Mouse (Mus musculus) neural tube, embryonic 13.5 days (tissue): ENCODE measurements around the gene Cnn1. TPM values are rescaled to one million over a fixed set of nuclear protein-coding genes. Genes with fewer than 3 reads are reported as not detected.

Experiments used
- ATAC-seq: fragments of 200-750 bp; cut with Nextera tagmentation; 2 replicates; pipeline ENCODE4 v1.8.0; 2017; ENCODE audit warnings: low read depth, mild to moderate bottlenecking, moderate TSS enrichment, moderate library complexity
- H3K27ac ChIP-seq: fragments of 300-500 bp; sonication (generic); replicated peaks from 2 replicates; pipeline ENCODE4 v1.5.1; 2015; ENCODE audit warnings: moderate library complexity, mild to moderate bottlenecking, inconsistent platforms
- H3K27me3 ChIP-seq: fragments of 300-500 bp; sonication (generic); 2 replicates; pipeline ENCODE4 v1.6.1; 2015; ENCODE audit warnings: mild to moderate bottlenecking, inconsistent platforms
- H3K36me3 ChIP-seq: fragments of 300-500 bp; sonication (generic); 2 replicates; pipeline ENCODE4 v1.6.1; 2015; ENCODE audit warnings: mild to moderate bottlenecking, inconsistent platforms
- H3K4me1 ChIP-seq: fragments of 300-500 bp; sonication (generic); replicated peaks from 2 replicates; pipeline ENCODE4 v1.6.1; 2015; ENCODE audit warnings: inconsistent platforms
- H3K4me2 ChIP-seq: fragments of 300-500 bp; sonication (generic); 2 replicates; pipeline ENCODE4 v1.6.1; 2015; ENCODE audit warnings: inconsistent platforms, mild to moderate bottlenecking, moderate library complexity
- H3K4me3 ChIP-seq: fragments of 300-500 bp; sonication (generic); 2 replicates; pipeline ENCODE4 v1.5.1; 2015; ENCODE audit warnings: mild to moderate bottlenecking, inconsistent platforms
- H3K9ac ChIP-seq: fragments of 300-500 bp; sonication (generic); 2 replicates; pipeline ENCODE4 v1.6.1; 2015; ENCODE audit warnings: moderate library complexity, mild to moderate bottlenecking, inconsistent platforms
- H3K9me3 ChIP-seq: fragments of 300-500 bp; sonication (generic); 2 replicates; pipeline ENCODE4 v1.6.1; 2016; ENCODE audit warnings: inconsistent platforms
- WGBS: fragments of 180-500 bp; shearing (Covaris S2); methylation state at CpG from one replicate; pipeline ENCODE4 v1.1.7; 2015; 5-methylcytosine and 5-hydroxymethylcytosine counted together
- polyA plus RNA-seq: library from polyadenylated mRNA; unstranded; fragments of >200 nt; fragmentation: Nextera tagmentation; extraction: Ambion mirVana; gene quantifications from 2 replicates; pipeline ENCODE4 v1.2.1, GENCODE M21; 2015

Gene Cnn1
- polyA plus RNA-seq, 1 experiment from 2014 or later = 2.9 TPM

DNA sequence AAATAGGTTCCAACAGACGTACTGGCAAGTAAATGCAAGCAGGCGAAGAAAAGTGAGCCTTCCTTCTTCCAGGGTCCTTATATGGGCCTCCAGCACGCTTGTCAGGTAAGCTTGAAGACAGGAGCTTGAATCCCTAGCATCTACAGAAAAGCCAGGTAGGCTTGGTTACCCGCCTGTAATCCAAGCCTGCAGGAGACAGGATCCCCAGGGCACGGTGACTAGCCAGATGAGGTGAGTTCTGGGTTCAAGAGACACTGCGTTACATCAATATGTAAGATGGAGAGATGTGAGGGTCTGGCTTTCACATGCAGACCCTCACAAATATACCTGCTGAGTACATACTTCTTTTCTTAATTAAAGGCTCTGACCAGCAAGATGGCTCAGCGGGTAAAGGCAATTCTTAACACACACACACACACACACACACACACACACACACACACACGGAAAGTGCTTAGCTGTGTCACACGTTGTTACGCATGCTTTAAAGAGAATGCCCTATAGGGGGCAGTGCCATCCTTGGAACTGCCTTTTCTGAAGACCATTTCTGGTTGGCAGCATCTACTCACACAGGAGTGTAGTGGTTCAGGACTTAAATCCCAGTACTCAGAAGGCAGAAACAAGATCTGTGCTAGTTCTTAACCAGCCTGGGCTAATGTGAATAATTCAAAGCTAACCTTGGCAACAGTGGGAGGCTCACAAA is 18.9 kb downstream of the Cnn1 start:
- no peak overlapping the region for H3K27ac ChIP-seq
- H3K36me3 ChIP-seq = peaks cover 13% of the 10 kb centered on the region
- H3K4me2 ChIP-seq = peak overlapping the region; percentile 85
- peaks cover 16% of the 10 kb centered on the region for H3K27me3 ChIP-seq
- no peak for ATAC-seq
- no peaks in the 10 kb centered on the region for H3K9me3 ChIP-seq
- H3K4me3 ChIP-seq = peak overlapping the region; percentile 75
- WGBS = 47% methylated on average over 10 of the region's 10 CpGs
- peaks cover 19% of the 10 kb centered on the region for H3K4me1 ChIP-seq
- peak overlapping the region; percentile 76 for H3K9ac ChIP-seq

- Histone ChIP-seq H3K4me2 (no peak overlapping the region), H3K9me3 (no peaks in the 10 kb centered on the region), H3K27me3 (peaks cover 17% of the 10 kb centered on the region), H3K4me3 (no peak overlapping the region), H3K4me1 (peaks cover 19% of the 10 kb centered on the region), H3K9ac (no peak overlapping the region), H3K27ac (no peak overlapping the region), H3K36me3 (no peaks in the 10 kb centered on the region)
- no peak for ATAC-seq
- WGBS = 88% methylated on average over 4 of the region's 4 CpGs
Measured at GRCm38 (mm10) chr9:22119543-22119942, 20.5 kb downstream of the Cnn1 start.

DNA sequence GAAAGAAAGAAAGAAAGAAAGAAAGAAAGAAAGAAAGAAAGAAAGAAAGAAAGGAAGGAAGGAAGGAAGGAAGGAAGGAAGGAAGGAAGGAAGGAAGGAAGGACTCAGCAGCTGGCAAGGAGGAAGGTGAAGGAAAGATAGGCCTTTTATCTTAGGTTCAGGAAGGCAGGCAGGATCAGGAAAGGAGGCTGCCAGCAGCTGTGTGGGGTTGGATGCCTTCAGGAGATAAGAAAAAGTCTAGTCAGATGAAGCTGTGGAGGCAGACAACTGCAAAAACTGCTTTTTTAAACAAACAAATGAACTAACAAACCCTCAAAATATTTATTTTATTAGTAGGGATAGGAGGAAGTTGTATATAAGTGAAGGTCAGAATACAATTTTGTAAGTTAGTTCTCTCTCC is 22.5 kb downstream of the Cnn1 start:
- Histone ChIP-seq H3K4me1 (peaks cover 6% of the 10 kb centered on the region), H3K9ac (no peak overlapping the region), H3K27ac (no peak overlapping the region), H3K4me3 (no peak overlapping the region), H3K4me2 (no peak overlapping the region), H3K9me3 (no peaks in the 10 kb centered on the region), H3K27me3 (peaks cover 17% of the 10 kb centered on the region), H3K36me3 (no peaks in the 10 kb centered on the region)
- ATAC-seq = no peak

DNA sequence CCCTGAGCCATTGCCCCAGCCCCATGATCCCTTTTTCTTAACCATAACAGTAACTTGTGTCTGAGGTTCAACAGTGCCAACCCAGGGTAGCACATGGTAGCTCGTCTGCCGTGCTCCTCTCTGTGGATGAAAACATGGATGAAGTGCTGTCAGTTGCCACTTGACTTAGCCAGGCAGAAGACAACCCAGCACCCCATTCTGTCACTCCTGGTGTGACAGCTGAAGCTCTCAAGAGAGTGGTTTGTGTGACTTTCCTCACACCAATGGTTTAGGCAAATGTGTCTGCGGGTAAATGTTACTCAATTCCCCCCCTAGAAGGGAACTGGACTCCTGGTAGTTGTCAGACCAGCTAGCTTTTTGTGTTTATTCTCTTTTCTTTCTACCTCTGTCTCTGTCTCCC is 23.0 kb downstream of the Cnn1 start:
- Histone ChIP-seq H3K4me3 (no peak overlapping the region), H3K27me3 (peaks cover 17% of the 10 kb centered on the region), H3K4me2 (no peak overlapping the region), H3K9ac (no peak overlapping the region), H3K36me3 (no peaks in the 10 kb centered on the region), H3K4me1 (peaks cover 6% of the 10 kb centered on the region), H3K9me3 (no peaks in the 10 kb centered on the region), H3K27ac (no peak overlapping the region)
- 88% methylated on average over 3 of the region's 3 CpGs for WGBS
- no peak for ATAC-seq

DNA sequence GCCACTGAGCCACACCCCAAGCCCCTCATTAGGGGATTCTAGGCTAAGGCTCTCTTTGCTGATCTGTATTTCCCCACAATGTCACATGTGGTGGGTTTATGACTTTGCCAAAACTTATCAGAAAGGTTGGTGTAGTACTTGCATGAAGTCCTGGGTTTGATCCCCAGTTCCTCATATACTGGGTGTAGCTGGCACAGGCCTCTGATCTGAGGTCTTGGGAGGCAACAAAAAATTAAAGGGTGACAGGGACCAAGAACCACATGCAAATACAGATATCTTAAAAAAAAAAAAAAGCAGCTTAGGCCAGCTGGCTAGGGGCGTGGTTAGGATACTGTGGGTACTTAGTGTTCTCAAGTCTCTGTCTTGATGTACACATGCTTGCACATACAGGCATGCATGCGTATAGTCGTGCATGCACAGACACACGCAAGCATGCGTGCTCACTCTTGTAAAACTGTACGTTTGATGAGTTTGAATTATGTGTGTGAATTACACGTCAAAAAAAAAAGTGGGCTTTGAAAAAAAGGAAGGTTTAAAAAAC is 24.1 kb downstream of the Cnn1 start:
- no peaks in the 10 kb centered on the region for H3K9me3 ChIP-seq
- ATAC-seq = no peak
- no peak overlapping the region for H3K4me3 ChIP-seq
- H3K27ac ChIP-seq = no peak overlapping the region
- WGBS = 86% methylated on average over 7 of the region's 7 CpGs
- no peaks in the 10 kb centered on the region for H3K36me3 ChIP-seq
- peaks cover 17% of the 10 kb centered on the region for H3K27me3 ChIP-seq
- no peak overlapping the region for H3K4me2 ChIP-seq
- no peaks in the 10 kb centered on the region for H3K4me1 ChIP-seq
- no peak overlapping the region for H3K9ac ChIP-seq

DNA sequence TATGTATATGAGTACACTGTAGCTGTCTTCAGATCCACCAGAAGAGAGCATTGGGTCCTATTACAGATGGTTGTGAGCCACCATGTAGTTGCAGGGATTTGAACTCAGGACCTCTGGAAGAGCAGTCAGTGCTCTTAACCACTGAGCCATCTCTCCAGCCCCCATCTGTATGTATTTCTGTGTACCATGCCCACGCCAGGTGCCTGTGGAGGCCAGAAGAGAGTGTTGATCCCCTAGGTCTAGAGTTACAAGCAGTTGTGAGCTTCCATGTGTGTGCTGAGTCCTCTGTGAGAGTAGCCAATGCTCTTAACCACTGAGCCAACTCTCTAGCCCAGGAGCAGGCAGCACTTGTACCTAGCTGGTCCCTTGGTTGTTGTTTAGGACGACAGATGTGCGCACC is 25.2 kb downstream of the Cnn1 start:
- Histone ChIP-seq H3K4me2 (no peak overlapping the region), H3K4me3 (no peak overlapping the region), H3K36me3 (no peaks in the 10 kb centered on the region), H3K27ac (no peak overlapping the region), H3K9me3 (no peaks in the 10 kb centered on the region), H3K9ac (no peak overlapping the region), H3K4me1 (no peaks in the 10 kb centered on the region), H3K27me3 (peaks cover 15% of the 10 kb centered on the region)
- no peak for ATAC-seq
- 82% methylated on average over 3 of the region's 3 CpGs for WGBS

DNA sequence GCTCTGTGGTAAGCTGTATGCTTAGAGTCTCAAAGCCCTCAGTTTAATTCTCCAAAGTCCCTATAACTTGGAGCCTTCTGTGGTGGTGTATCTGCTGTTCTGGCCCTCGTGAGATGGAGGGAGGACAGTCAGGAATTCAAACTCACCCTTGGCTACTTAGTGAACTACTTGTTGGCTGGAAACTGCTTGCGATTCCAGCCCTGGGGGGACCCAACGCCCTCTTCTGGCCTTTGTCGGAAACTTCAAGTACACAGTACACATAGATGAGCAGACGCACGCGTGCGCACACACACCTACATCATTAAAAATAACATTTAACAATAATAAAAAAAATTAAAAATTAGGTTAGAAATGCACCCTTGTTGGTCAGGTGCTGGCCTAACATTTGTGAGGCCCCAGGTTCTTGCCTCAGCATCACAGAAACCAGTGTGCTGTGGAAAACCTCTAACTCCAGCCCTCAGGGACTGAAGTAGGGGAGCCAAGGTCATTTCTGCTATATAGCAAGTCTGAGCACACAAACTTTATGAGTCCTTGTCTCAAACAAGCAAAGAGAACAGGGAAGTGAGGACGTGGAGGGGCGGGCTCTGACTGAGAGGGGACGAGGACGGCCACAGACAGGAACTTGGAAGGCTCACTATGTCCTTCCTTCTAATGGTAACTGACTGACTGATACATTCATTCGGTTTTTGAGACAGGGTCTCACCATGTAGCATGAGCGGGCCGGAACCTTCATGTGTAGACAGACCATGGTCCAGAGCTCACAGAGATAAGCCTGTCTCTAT is 26.4 kb downstream of the Cnn1 start:
- Histone ChIP-seq H3K9me3 (no peaks in the 10 kb centered on the region), H3K4me2 (no peak overlapping the region), H3K36me3 (no peaks in the 10 kb centered on the region), H3K27me3 (peaks cover 16% of the 10 kb centered on the region), H3K4me1 (no peaks in the 10 kb centered on the region), H3K9ac (no peak overlapping the region), H3K4me3 (no peak overlapping the region), H3K27ac (no peak overlapping the region)
- ATAC-seq = no peak
- whole genome bisulfite sequencing = 84% methylated on average over 15 of the region's 15 CpGs

GRCm38 (mm10) chr9:22131226-22131981 is 32.4 kb downstream of the Cnn1 start:
- H3K27me3 ChIP-seq = peaks cover 29% of the 10 kb centered on the region
- no peaks in the 10 kb centered on the region for H3K36me3 ChIP-seq
- ATAC-seq = no peak; the same call in 1 of the 2 replicates
- H3K9ac ChIP-seq = peak overlapping the region; percentile 38; the same call in 1 of the 2 replicates
- no peak overlapping the region for H3K27ac ChIP-seq
- H3K4me3 ChIP-seq = peak overlapping the region; percentile 10; the same call in 1 of the 2 replicates
- 0 out of 2 replicates have a peak, but pooled peaks cover 8% of the 10 kb centered on the region for H3K4me1 ChIP-seq
- 2% methylated on average over 35 of the region's 35 CpGs for WGBS
- peak overlapping the region; percentile 44 for H3K4me2 ChIP-seq
- H3K9me3 ChIP-seq = no peaks in the 10 kb centered on the region

- ATAC-seq = no peak
- Histone ChIP-seq H3K27ac (no peak overlapping the region), H3K9me3 (no peaks in the 10 kb centered on the region), H3K36me3 (no peaks in the 10 kb centered on the region), H3K4me3 (0 out of 2 replicates have a peak overlapping the region, but pooled peaks have one; percentile 10), H3K4me2 (peak overlapping the region; percentile 44), H3K4me1 (peaks cover 12% of the 10 kb centered on the region; the same call in 1 of the 2 replicates), H3K9ac (no peak overlapping the region), H3K27me3 (peaks cover 29% of the 10 kb centered on the region)
- 49% methylated on average over 11 of the region's 11 CpGs for WGBS
Measured at GRCm38 (mm10) chr9:22132220-22132619, 33.2 kb downstream of the Cnn1 start.

DNA sequence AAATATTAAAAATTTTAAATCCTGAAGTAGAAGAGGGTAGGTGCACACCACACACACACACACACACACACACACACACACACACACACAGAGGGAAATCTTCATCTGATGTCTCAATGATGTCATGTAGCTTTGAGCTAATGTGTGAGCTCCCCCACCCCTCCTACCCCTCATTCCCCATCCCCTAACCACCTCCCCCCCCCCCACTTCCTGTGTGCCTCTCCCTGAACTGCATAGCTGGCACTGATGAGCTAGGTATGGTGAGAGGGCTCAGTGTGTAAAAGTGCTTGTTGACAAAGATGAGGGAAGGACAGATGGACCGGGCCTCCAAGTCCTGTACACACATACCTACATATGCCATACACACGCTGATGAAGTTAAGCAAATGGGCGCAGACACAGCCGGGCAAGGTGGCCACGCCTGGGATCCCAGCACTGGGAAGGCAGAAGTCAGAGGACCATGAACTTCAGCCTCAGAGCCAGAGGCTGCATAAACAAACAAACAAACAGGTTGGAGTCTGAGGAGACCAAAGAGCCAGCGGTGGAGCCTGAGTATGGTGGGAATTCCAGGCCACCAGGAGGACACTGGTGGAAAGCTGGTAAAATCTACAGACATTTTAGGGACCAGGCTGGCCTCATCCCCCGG is 35.4 kb downstream of the Cnn1 start:
- no peak for ATAC-seq
- no peak overlapping the region for H3K27ac ChIP-seq
- H3K27me3 ChIP-seq = peaks cover 30% of the 10 kb centered on the region
- no peak overlapping the region for H3K9ac ChIP-seq
- 85% methylated on average over 7 of the region's 7 CpGs for WGBS
- no peaks in the 10 kb centered on the region for H3K9me3 ChIP-seq
- peaks cover 18% of the 10 kb centered on the region; the same call in 1 of the 2 replicates for H3K4me1 ChIP-seq
- no peak overlapping the region for H3K4me2 ChIP-seq
- H3K36me3 ChIP-seq = no peaks in the 10 kb centered on the region
- H3K4me3 ChIP-seq = no peak overlapping the region

GRCm38 (mm10) chr9:22134988-22135643 is 36.1 kb downstream of the Cnn1 start:
- no peak overlapping the region for H3K4me3 ChIP-seq
- H3K27ac ChIP-seq = no peak overlapping the region
- H3K9ac ChIP-seq = no peak overlapping the region
- H3K4me1 ChIP-seq = peaks cover 18% of the 10 kb centered on the region; the same call in 1 of the 2 replicates
- WGBS = 65% methylated on average over 9 of the region's 9 CpGs
- no peaks in the 10 kb centered on the region for H3K9me3 ChIP-seq
- peaks cover 30% of the 10 kb centered on the region for H3K27me3 ChIP-seq
- no peaks in the 10 kb centered on the region for H3K36me3 ChIP-seq
- H3K4me2 ChIP-seq = no peak overlapping the region
- no peak for ATAC-seq
